11 mouse cellular contexts compared by ENCODE assay signal in the genomic region with DNA sequence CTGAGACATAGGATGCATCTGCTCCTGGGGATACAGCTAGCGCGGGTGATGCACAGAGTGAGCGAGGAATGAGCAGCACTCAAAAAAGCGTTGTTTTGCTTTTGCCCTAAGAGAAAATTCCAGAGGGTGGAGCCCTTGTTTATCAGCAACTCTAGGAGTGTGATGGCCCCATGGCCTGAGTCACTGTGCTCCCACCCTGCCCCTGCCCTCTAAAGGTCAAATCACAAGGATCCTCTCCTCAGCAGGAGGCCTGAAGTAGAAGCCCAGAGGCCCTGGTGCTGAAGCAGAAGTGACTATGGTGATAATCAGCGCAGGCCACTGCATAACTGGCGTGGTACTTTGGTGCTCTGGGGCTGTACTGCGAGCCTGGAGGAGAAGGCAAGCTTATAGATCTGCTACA. TPM values are rescaled to one million over a fixed set of nuclear protein-coding genes. Genes with fewer than 3 reads are reported as not detected.
DNase-seq lines count a peak whose midpoint lies in the region; ATAC-seq and TF ChIP-seq lines count a peak whose summit lies in the region.
"Had no signal": no experiment of that assay in that cellular context is flagged by ENCODE, and none has a peak within 500 bp of the region (broad histone marks: within the 10 kb centered on the region; RNA-seq: fewer than 3 reads in every experiment).

No protein-coding gene starts in this region.

- no peak overlapping the region for H3K4me2 ChIP-seq in heart, embryonic 11.5 days
- H3K4me2 ChIP-seq in embryonic facial prominence, embryonic 13.5 days = no peak overlapping the region
- no peak overlapping the region for H3K4me2 ChIP-seq in stomach, postnatal 0 days (replicated peaks; ENCODE audit: low read depth)
- H3K4me2 ChIP-seq: lung, embryonic 15.5 days; midbrain, embryonic 12.5 days had no signal

- H3K4me3 ChIP-seq in heart, embryonic 11.5 days (ENCODE audit: low read depth, low read length) = no peak overlapping the region
- peak overlapping the region; percentile 29 for H3K4me3 ChIP-seq in megakaryocyte, embryonic 14.5 days (replicated peaks)
- no peak overlapping the region for H3K4me3 ChIP-seq in embryonic facial prominence, embryonic 13.5 days
- H3K4me3 ChIP-seq in stomach, postnatal 0 days (ENCODE audit: low read depth, low read length) = no peak overlapping the region
- H3K4me3 ChIP-seq: lung, embryonic 15.5 days; midbrain, embryonic 12.5 days had no signal

- no peaks in the 10 kb centered on the region for H3K27me3 ChIP-seq in heart, embryonic 11.5 days (ENCODE audit: control insufficient read depth, insufficient read depth, low read length)
- peaks cover 84% of the 10 kb centered on the region for H3K27me3 ChIP-seq in megakaryocyte, embryonic 14.5 days (replicated peaks)
- H3K27me3 ChIP-seq in embryonic facial prominence, embryonic 13.5 days = no peaks in the 10 kb centered on the region
- H3K27me3 ChIP-seq in stomach, postnatal 0 days (ENCODE audit: control insufficient read depth, insufficient read depth, low read length) = no peaks in the 10 kb centered on the region
- H3K27me3 ChIP-seq: lung, embryonic 15.5 days; midbrain, embryonic 12.5 days had no signal

- no peaks in the 10 kb centered on the region for H3K9me3 ChIP-seq in heart, embryonic 11.5 days (replicated peaks; ENCODE audit: control insufficient read depth, low read length)
- H3K9me3 ChIP-seq in megakaryocyte, embryonic 14.5 days = no peaks in the 10 kb centered on the region
- H3K9me3 ChIP-seq in embryonic facial prominence, embryonic 13.5 days = no peaks in the 10 kb centered on the region
- H3K9me3 ChIP-seq in stomach, postnatal 0 days (ENCODE audit: control insufficient read depth, low read length) = no peaks in the 10 kb centered on the region
- H3K9me3 ChIP-seq: lung, embryonic 15.5 days; midbrain, embryonic 12.5 days had no signal

- ATAC-seq in heart, embryonic 11.5 days (replicated peaks; ENCODE audit: insufficient number of reproducible peaks, low FRiP score, low TSS enrichment) = no peak
- no peak for ATAC-seq in megakaryocyte, adult 5-6 weeks (ENCODE audit: poor library complexity, severe bottlenecking)
- ATAC-seq in embryonic facial prominence, embryonic 13.5 days (ENCODE audit: insufficient number of reproducible peaks, insufficient read depth, low FRiP score, low TSS enrichment, low read depth) = no peak
- no peak for ATAC-seq in stomach, postnatal 0 days (ENCODE audit: low FRiP score, low TSS enrichment)
- ATAC-seq in activated CD4-positive, CD25-positive, alpha-beta regulatory T cell, adult 4 months = no peak
- no peak for ATAC-seq in cerebellum, adult (ENCODE audit: insufficient number of reproducible peaks, low FRiP score, low TSS enrichment)

- H3K36me3 ChIP-seq in heart, embryonic 11.5 days (ENCODE audit: control insufficient read depth, insufficient read depth, low read length) = no peaks in the 10 kb centered on the region
- no peaks in the 10 kb centered on the region for H3K36me3 ChIP-seq in megakaryocyte, embryonic 14.5 days (replicated peaks; ENCODE audit: low read length)
- no peaks in the 10 kb centered on the region for H3K36me3 ChIP-seq in embryonic facial prominence, embryonic 13.5 days
- H3K36me3 ChIP-seq in stomach, postnatal 0 days (ENCODE audit: control insufficient read depth, insufficient read depth, low read length) = no peaks in the 10 kb centered on the region
- H3K36me3 ChIP-seq: lung, embryonic 15.5 days had no signal

- WGBS in heart, embryonic 11.5 days (ENCODE audit: insufficient replicate concordance) = 53% methylated on average over 7 of the region's 7 CpGs
- 68% methylated on average over 7 of the region's 7 CpGs for WGBS in embryonic facial prominence, embryonic 13.5 days
- WGBS in stomach, postnatal 0 days = 86% methylated on average over 7 of the region's 7 CpGs

- peak overlapping the region; percentile 7; the same call in 1 of the 2 replicates for H3K27ac ChIP-seq in heart, embryonic 11.5 days (ENCODE audit: low read depth, low read length)
- 0 out of 2 replicates have a peak overlapping the region, but pooled peaks have one; percentile 28 for H3K27ac ChIP-seq in embryonic facial prominence, embryonic 13.5 days
- no peak overlapping the region for H3K27ac ChIP-seq in stomach, postnatal 0 days (replicated peaks)
- H3K27ac ChIP-seq: lung, embryonic 15.5 days; midbrain, embryonic 12.5 days had no signal

- no peak for TF ChIP-seq EP300 in stomach, postnatal 0 days (optimal IDR thresholded peaks at IDR 0.05)

- H3K4me1 ChIP-seq in heart, embryonic 11.5 days (ENCODE audit: control insufficient read depth, insufficient read depth, low read length) = peaks cover 18% of the 10 kb centered on the region
- H3K4me1 ChIP-seq in megakaryocyte, embryonic 14.5 days = peaks cover 11% of the 10 kb centered on the region
- peaks cover 15% of the 10 kb centered on the region for H3K4me1 ChIP-seq in embryonic facial prominence, embryonic 13.5 days
- H3K4me1 ChIP-seq in stomach, postnatal 0 days (replicated peaks; ENCODE audit: control insufficient read depth, insufficient read depth) = no peaks in the 10 kb centered on the region
- H3K4me1 ChIP-seq: midbrain, embryonic 12.5 days had no signal

- no peak for DNase-seq in heart, postnatal 10 days
- no peak for DNase-seq in stomach, postnatal 0 days (ENCODE audit: low spot score)
- DNase-seq: thymus, postnatal 25 days had no signal

- no peak overlapping the region for H3K9ac ChIP-seq in heart, embryonic 11.5 days (ENCODE audit: low read depth, low read length)
- peak overlapping the region; percentile 52 for H3K9ac ChIP-seq in embryonic facial prominence, embryonic 13.5 days
- no peak overlapping the region for H3K9ac ChIP-seq in stomach, postnatal 0 days (ENCODE audit: low read length)
- H3K9ac ChIP-seq: lung, embryonic 15.5 days; midbrain, embryonic 12.5 days had no signal

- intact Hi-C loops in heart, postnatal 10 days (cut with DNase I) = loop anchor here (5.0 kb wide), 2 partner anchors 43 to 73 kb away; no protein-coding TSS in a partner anchor

- TF ChIP-seq CTCF in stomach, postnatal 0 days (IDR thresholded peaks at IDR 0.05; ENCODE audit: low read depth) = peak; percentile 8; the same call in 1 of the 2 replicates

RNA-seq across cellular contexts. Expression of a gene that starts 28.1 kb away (rescaled TPM):
- 14.6 and 15.4 TPM in 2 replicates for polyA plus RNA-seq in heart, embryonic 11.5 days (2014; fragmentation: Nextera tagmentation; extraction: Ambion mirVana)
- total RNA-seq in heart, postnatal 10 days (2021) = 1 to 10 TPM; 9.2 to 9.9 TPM
- 0.06 TPM in 1 of 2 replicates, not detected in the other for polyA plus RNA-seq in megakaryocyte, embryonic 14.5 days (2012; ENCODE audit: insufficient read depth, low replicate concordance)
- 0.20 and 0.82 TPM in 2 replicates for total RNA-seq in megakaryocyte, adult 5-6 weeks (2015)
- total RNA-seq in megakaryocyte, adult 5-6 weeks (2017) = 2.7 and 5.7 TPM in 2 replicates
- polyA plus RNA-seq in embryonic facial prominence, embryonic 13.5 days (2015; fragmentation: Nextera tagmentation; extraction: Ambion mirVana) = 11.2 and 13.5 TPM in 2 replicates
- polyA plus RNA-seq in stomach, postnatal 0 days (2015; fragmentation: Nextera tagmentation; extraction: Ambion mirVana) = 5.6 and 6.7 TPM in 2 replicates
- polyA plus RNA-seq in activated CD4-positive, CD25-positive, alpha-beta regulatory T cell, adult 4 months (2017; shearing (Covaris generic)) = under 1 TPM in 1 of 2 experiments, not detected in 1; 0.22 TPM

RNA-seq across cellular contexts. Expression of a gene that starts 56.3 kb away (rescaled TPM):
- 34.3 and 47.8 TPM in 2 replicates for polyA plus RNA-seq in heart, embryonic 11.5 days (2014; fragmentation: Nextera tagmentation; extraction: Ambion mirVana)
- 100 to 1,000 TPM; 135 to 141 TPM for total RNA-seq in heart, postnatal 10 days (2021)
- 0.28 TPM in 1 of 2 replicates, not detected in the other for polyA plus RNA-seq in megakaryocyte, embryonic 14.5 days (2012; ENCODE audit: insufficient read depth, low replicate concordance)
- total RNA-seq in megakaryocyte, adult 5-6 weeks (2015) = 4.2 and 5.0 TPM in 2 replicates
- 9.8 and 11.4 TPM in 2 replicates for total RNA-seq in megakaryocyte, adult 5-6 weeks (2017)
- polyA plus RNA-seq in embryonic facial prominence, embryonic 13.5 days (2015; fragmentation: Nextera tagmentation; extraction: Ambion mirVana) = 37.9 and 38.4 TPM in 2 replicates
- 35.3 and 37.3 TPM in 2 replicates for polyA plus RNA-seq in stomach, postnatal 0 days (2015; fragmentation: Nextera tagmentation; extraction: Ambion mirVana)
- 10 to 100 TPM in 1 of 2 experiments, 1 to 10 TPM in 1; 7.8 to 11.3 TPM for polyA plus RNA-seq in activated CD4-positive, CD25-positive, alpha-beta regulatory T cell, adult 4 months (2017; shearing (Covaris generic))
